In the genomic region with DNA sequence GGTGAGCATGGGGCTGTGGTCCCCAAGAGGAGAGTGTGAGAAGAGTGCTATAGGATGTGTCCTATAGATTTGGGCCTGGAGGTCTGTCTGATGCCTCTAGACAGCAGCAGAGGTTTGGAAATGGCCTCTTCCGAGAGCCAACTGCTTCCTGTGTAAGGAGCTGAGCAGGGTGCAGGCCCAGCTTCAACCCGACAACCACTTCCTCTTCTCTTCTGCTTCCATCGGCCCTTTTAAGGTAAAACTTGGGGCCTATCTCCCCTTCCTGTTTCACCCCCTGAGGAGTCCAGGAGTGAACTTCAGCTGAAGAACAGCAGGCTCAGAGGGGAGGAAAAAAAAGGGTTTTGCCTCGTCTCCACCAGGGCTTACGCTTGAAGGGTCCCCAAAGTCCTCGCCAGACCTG, we compare ENCODE assay signal across 9 mouse cellular contexts. TPM values are rescaled to one million over a fixed set of nuclear protein-coding genes. Genes with fewer than 3 reads are reported as not detected.
DNase-seq lines count a peak whose midpoint lies in the region; ATAC-seq lines count a peak whose summit lies in the region.
"Had no signal": no experiment of that assay in that cellular context is flagged by ENCODE, and none has a peak within 500 bp of the region (broad histone marks: within the 10 kb centered on the region; RNA-seq: fewer than 3 reads in every experiment).

No protein-coding gene starts in this region.

- no peaks in the 10 kb centered on the region for H3K9me3 ChIP-seq in forebrain, embryonic 10.5 days
- no peaks in the 10 kb centered on the region for H3K9me3 ChIP-seq in forebrain, embryonic 11.5 days (ENCODE audit: control insufficient read depth, low read length)
- H3K9me3 ChIP-seq in hindbrain, embryonic 12.5 days (replicated peaks) = no peaks in the 10 kb centered on the region
- H3K9me3 ChIP-seq in midbrain, embryonic 15.5 days = no peaks in the 10 kb centered on the region
- H3K9me3 ChIP-seq: embryonic facial prominence, embryonic 12.5 days had no signal

- peaks cover 49% of the 10 kb centered on the region for H3K27me3 ChIP-seq in forebrain, embryonic 10.5 days (ENCODE audit: poor library complexity, severe bottlenecking)
- H3K27me3 ChIP-seq in forebrain, embryonic 11.5 days (ENCODE audit: control insufficient read depth, insufficient read depth, low read length) = 0 out of 2 replicates have a peak, but pooled peaks cover 6% of the 10 kb centered on the region
- H3K27me3 ChIP-seq in hindbrain, embryonic 12.5 days = peaks cover 15% of the 10 kb centered on the region
- no peaks in the 10 kb centered on the region for H3K27me3 ChIP-seq in midbrain, embryonic 15.5 days (replicated peaks)

- no peak for ATAC-seq in forebrain, embryonic 11.5 days (replicated peaks; ENCODE audit: low FRiP score)
- ATAC-seq in hindbrain, embryonic 12.5 days (ENCODE audit: low FRiP score) = no peak
- no peak for ATAC-seq in midbrain, embryonic 15.5 days (replicated peaks)

- H3K9ac ChIP-seq in forebrain, embryonic 11.5 days (ENCODE audit: low read length) = no peak overlapping the region
- H3K9ac ChIP-seq in hindbrain, embryonic 12.5 days = no peak overlapping the region
- H3K9ac ChIP-seq in midbrain, embryonic 15.5 days = 0 out of 2 replicates have a peak overlapping the region, but pooled peaks have one; percentile 98
- H3K9ac ChIP-seq: embryonic facial prominence, embryonic 12.5 days had no signal

- H3K4me2 ChIP-seq in forebrain, embryonic 11.5 days (ENCODE audit: low read depth, low read length, severe bottlenecking) = no peak overlapping the region
- H3K4me2 ChIP-seq in hindbrain, embryonic 12.5 days (replicated peaks) = peak overlapping the region; percentile 97
- peak overlapping the region; percentile 72 for H3K4me2 ChIP-seq in midbrain, embryonic 15.5 days

- peaks cover 25% of the 10 kb centered on the region for H3K36me3 ChIP-seq in forebrain, embryonic 10.5 days (replicated peaks)
- H3K36me3 ChIP-seq in forebrain, embryonic 11.5 days (ENCODE audit: control insufficient read depth, insufficient read depth, low read length) = no peaks in the 10 kb centered on the region
- H3K36me3 ChIP-seq in hindbrain, embryonic 12.5 days = peaks cover 30% of the 10 kb centered on the region
- H3K36me3 ChIP-seq in midbrain, embryonic 15.5 days (replicated peaks) = peaks cover 13% of the 10 kb centered on the region

- H3K4me1 ChIP-seq in forebrain, embryonic 10.5 days = peaks cover 33% of the 10 kb centered on the region
- peaks cover 7% of the 10 kb centered on the region for H3K4me1 ChIP-seq in forebrain, embryonic 11.5 days (replicated peaks; ENCODE audit: control insufficient read depth, insufficient read depth, low read length)
- peaks cover 37% of the 10 kb centered on the region for H3K4me1 ChIP-seq in hindbrain, embryonic 12.5 days
- H3K4me1 ChIP-seq in midbrain, embryonic 15.5 days = peaks cover 44% of the 10 kb centered on the region

- no peak for DNase-seq in forebrain, embryonic 10.5 days (ENCODE audit: extremely low spot score, low spot score)
- no peak for DNase-seq in forebrain, embryonic 11.5 days (ENCODE audit: low spot score)
- peak; percentile 93 for DNase-seq in A20 (ENCODE audit: low read depth, low spot score)
- no peak for DNase-seq in adrenal gland, postnatal 10 days
- no peak for DNase-seq in adrenal gland, postnatal 25 days
- no peak for DNase-seq in gastrocnemius, postnatal 4 days (ENCODE audit: low spot score in 2 of 2)

- H3K27ac ChIP-seq in forebrain, embryonic 10.5 days = no peak overlapping the region
- H3K27ac ChIP-seq in forebrain, embryonic 11.5 days (ENCODE audit: low read depth, low read length) = no peak overlapping the region
- H3K27ac ChIP-seq in hindbrain, embryonic 12.5 days = no peak overlapping the region
- H3K27ac ChIP-seq in midbrain, embryonic 15.5 days = no peak overlapping the region
- H3K27ac ChIP-seq: embryonic facial prominence, embryonic 12.5 days had no signal

- peak overlapping the region; percentile 78; the same call in 1 of the 2 replicates for H3K4me3 ChIP-seq in forebrain, embryonic 10.5 days
- H3K4me3 ChIP-seq in forebrain, embryonic 11.5 days (ENCODE audit: low read depth, low read length) = no peak overlapping the region
- no peak overlapping the region for H3K4me3 ChIP-seq in hindbrain, embryonic 12.5 days
- H3K4me3 ChIP-seq in midbrain, embryonic 15.5 days = no peak overlapping the region
- H3K4me3 ChIP-seq: embryonic facial prominence, embryonic 12.5 days had no signal

- WGBS in forebrain, embryonic 10.5 days = 82% methylated on average over 6 of the region's 6 CpGs
- WGBS in forebrain, embryonic 11.5 days = 83% methylated on average over 6 of the region's 6 CpGs
- 83% methylated on average over 6 of the region's 6 CpGs for WGBS in hindbrain, embryonic 12.5 days
- 80% methylated on average over 6 of the region's 6 CpGs for WGBS in midbrain, embryonic 15.5 days

RNA-seq across cellular contexts. Expression of gene Coro1a, which starts 5.2 kb away (rescaled TPM):
- polyA plus RNA-seq in forebrain, embryonic 10.5 days (2016; fragmentation: Nextera tagmentation; extraction: Ambion mirVana) = 33.6 and 40.3 TPM in 2 replicates
- polyA plus RNA-seq in forebrain, embryonic 11.5 days (2014; fragmentation: Nextera tagmentation; extraction: Ambion mirVana) = 39.0 and 45.8 TPM in 2 replicates
- polyA plus RNA-seq in hindbrain, embryonic 12.5 days (2016; fragmentation: Nextera tagmentation; extraction: Ambion mirVana) = 53.6 and 56.9 TPM in 2 replicates
- polyA plus RNA-seq in midbrain, embryonic 15.5 days (2015; fragmentation: Nextera tagmentation; extraction: Ambion mirVana) = 119 and 127 TPM in 2 replicates
- total RNA-seq in adrenal gland, postnatal 10 days (2021) = 10 to 100 TPM; 36.1 to 39.3 TPM
- total RNA-seq in adrenal gland, postnatal 25 days (2021) = 3.5 and 8.0 TPM in 2 replicates
- 10 to 100 TPM; 11.8 to 14.5 TPM for total RNA-seq in gastrocnemius, postnatal 4 days (2021)

RNA-seq across cellular contexts. Expression of gene Slx1b, which starts 6.8 kb away (rescaled TPM):
- 13.5 and 14.0 TPM in 2 replicates for polyA plus RNA-seq in forebrain, embryonic 10.5 days (2016; fragmentation: Nextera tagmentation; extraction: Ambion mirVana)
- 11.2 and 13.1 TPM in 2 replicates for polyA plus RNA-seq in forebrain, embryonic 11.5 days (2014; fragmentation: Nextera tagmentation; extraction: Ambion mirVana)
- 15.3 and 17.1 TPM in 2 replicates for polyA plus RNA-seq in hindbrain, embryonic 12.5 days (2016; fragmentation: Nextera tagmentation; extraction: Ambion mirVana)
- polyA plus RNA-seq in midbrain, embryonic 15.5 days (2015; fragmentation: Nextera tagmentation; extraction: Ambion mirVana) = 18.3 and 20.9 TPM in 2 replicates
- 10 to 100 TPM in 1 of 2 experiments, 1 to 10 TPM in 1; 8.2 to 15.0 TPM for total RNA-seq in adrenal gland, postnatal 10 days (2021)
- total RNA-seq in adrenal gland, postnatal 25 days (2021) = 12.8 and 17.5 TPM in 2 replicates
- 1 to 10 TPM; 7.0 to 7.4 TPM for total RNA-seq in gastrocnemius, postnatal 4 days (2021)

RNA-seq across cellular contexts. Expression of gene Bola2, which starts 7.2 kb away (rescaled TPM):
- polyA plus RNA-seq in forebrain, embryonic 10.5 days (2016; fragmentation: Nextera tagmentation; extraction: Ambion mirVana) = 213 and 216 TPM in 2 replicates
- 162 and 167 TPM in 2 replicates for polyA plus RNA-seq in forebrain, embryonic 11.5 days (2014; fragmentation: Nextera tagmentation; extraction: Ambion mirVana)
- polyA plus RNA-seq in hindbrain, embryonic 12.5 days (2016; fragmentation: Nextera tagmentation; extraction: Ambion mirVana) = 121 and 147 TPM in 2 replicates
- polyA plus RNA-seq in midbrain, embryonic 15.5 days (2015; fragmentation: Nextera tagmentation; extraction: Ambion mirVana) = 116 and 126 TPM in 2 replicates
- 10 to 100 TPM; 67.6 to 81.0 TPM for total RNA-seq in adrenal gland, postnatal 10 days (2021)
- total RNA-seq in adrenal gland, postnatal 25 days (2021) = 83.3 and 85.8 TPM in 2 replicates
- 10 to 100 TPM; 56.2 to 61.9 TPM for total RNA-seq in gastrocnemius, postnatal 4 days (2021)

RNA-seq across cellular contexts. Expression of gene Sult1a1, which starts 26.1 kb away (rescaled TPM):
- polyA plus RNA-seq in forebrain, embryonic 10.5 days (2016; fragmentation: Nextera tagmentation; extraction: Ambion mirVana) = 0.16 and 0.40 TPM in 2 replicates
- 0.21 and 0.52 TPM in 2 replicates for polyA plus RNA-seq in forebrain, embryonic 11.5 days (2014; fragmentation: Nextera tagmentation; extraction: Ambion mirVana)
- 0.65 and 1.4 TPM in 2 replicates for polyA plus RNA-seq in hindbrain, embryonic 12.5 days (2016; fragmentation: Nextera tagmentation; extraction: Ambion mirVana)
- polyA plus RNA-seq in midbrain, embryonic 15.5 days (2015; fragmentation: Nextera tagmentation; extraction: Ambion mirVana) = 8.3 and 8.9 TPM in 2 replicates
- 100 to 1,000 TPM in 1 of 2 experiments, 10 to 100 TPM in 1; 53.9 to 125 TPM for total RNA-seq in adrenal gland, postnatal 10 days (2021)
- 29.6 and 31.0 TPM in 2 replicates for total RNA-seq in adrenal gland, postnatal 25 days (2021)
- total RNA-seq in gastrocnemius, postnatal 4 days (2021) = 10 to 100 TPM; 13.1 to 14.2 TPM

RNA-seq across cellular contexts. Expression of gene Sgf29, which starts 53.2 kb away (rescaled TPM):
- 61.1 and 64.5 TPM in 2 replicates for polyA plus RNA-seq in forebrain, embryonic 10.5 days (2016; fragmentation: Nextera tagmentation; extraction: Ambion mirVana)
- polyA plus RNA-seq in forebrain, embryonic 11.5 days (2014; fragmentation: Nextera tagmentation; extraction: Ambion mirVana) = 53.6 and 72.3 TPM in 2 replicates
- polyA plus RNA-seq in hindbrain, embryonic 12.5 days (2016; fragmentation: Nextera tagmentation; extraction: Ambion mirVana) = 27.3 and 40.6 TPM in 2 replicates
- polyA plus RNA-seq in midbrain, embryonic 15.5 days (2015; fragmentation: Nextera tagmentation; extraction: Ambion mirVana) = 62.3 and 72.4 TPM in 2 replicates
- 10 to 100 TPM; 31.3 to 46.9 TPM for total RNA-seq in adrenal gland, postnatal 10 days (2021)
- 37.5 and 41.1 TPM in 2 replicates for total RNA-seq in adrenal gland, postnatal 25 days (2021)
- total RNA-seq in gastrocnemius, postnatal 4 days (2021) = 10 to 100 TPM; 27.7 to 31.8 TPM
